Mouse (Mus musculus): ENCODE results near the gene Cryba4.

The Cryba4 gene

DNA sequence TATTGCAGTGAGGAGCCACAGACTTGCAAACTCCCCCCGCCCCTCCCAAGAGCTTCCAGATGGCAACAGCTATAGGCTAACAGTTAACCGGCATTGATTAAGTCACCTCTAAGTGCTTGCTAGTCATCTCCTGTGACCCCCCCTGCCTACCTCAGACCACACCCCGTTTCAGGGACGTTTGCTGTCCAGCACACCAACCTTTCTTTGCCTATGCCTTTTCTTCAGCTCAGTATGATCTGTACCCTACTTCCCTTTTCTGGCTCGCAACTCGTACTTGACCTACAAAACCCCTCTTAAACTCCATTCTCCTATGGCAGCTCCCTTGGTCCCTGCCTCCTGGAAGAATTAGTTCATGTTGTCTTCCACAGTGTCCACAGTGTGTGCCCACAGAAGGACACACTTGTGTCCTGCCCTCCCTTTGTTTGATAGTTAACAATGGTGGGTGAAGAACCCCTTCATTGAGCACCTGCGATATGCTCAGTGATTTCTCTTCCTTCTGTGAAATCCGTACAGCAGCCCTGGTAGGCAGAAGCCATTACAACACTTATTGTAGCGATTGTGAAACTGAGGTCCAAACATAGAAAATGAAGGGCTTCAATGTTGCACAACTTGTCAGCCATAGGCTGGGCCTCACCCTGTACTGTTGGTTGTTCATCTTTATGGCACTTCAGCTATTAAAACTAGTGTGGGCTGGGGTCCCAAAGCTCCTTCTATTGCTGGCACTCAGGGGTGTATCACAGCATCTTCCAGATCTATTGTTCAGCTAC is 13.9 kb upstream of the Cryba4 start:
- no peak for DNase-seq (ENCODE audit: low spot score)

DNA sequence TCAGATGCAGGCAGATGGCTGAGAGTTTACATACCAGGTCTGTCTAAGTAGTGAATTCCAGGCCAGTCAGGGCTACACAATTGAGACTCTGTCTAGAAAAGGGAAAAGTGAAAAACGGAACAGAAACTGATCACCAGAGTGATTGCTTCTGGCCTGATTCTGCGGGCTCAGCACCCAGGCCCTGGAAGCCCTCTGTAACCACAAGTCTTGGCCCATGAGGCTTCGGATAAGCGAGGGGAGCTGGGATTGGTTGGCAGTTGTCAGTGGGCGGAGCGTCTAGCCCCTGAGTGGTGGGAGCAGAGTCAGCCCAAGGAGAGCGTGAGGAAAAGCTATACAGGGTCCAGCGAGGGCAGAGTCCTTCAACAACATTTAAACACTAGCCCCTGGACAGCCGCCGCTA is 13.2 kb upstream of the Cryba4 start:
- DNase-seq (ENCODE audit: low spot score), result no peak

DNA sequence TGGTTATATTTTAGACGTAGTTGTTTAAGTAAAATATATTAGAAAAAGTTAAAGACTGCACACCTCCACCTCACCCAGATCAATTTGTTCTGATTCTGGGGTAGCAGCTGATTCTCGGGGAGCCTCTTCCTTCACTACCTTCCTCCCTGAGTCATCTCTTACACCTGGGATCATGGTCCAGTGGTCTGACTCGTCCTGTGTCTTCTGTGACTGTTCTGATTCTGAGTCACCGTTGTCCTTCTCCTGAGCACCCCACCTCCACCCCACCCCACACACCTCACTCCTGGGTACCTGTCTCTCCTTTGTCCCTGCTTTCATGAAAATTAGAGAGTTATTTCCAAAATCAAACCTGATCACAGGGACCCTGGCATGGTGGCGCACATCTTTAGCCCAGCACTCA is 12.8 kb upstream of the Cryba4 start:
- DNase-seq (ENCODE audit: low spot score), result no peak

DNA sequence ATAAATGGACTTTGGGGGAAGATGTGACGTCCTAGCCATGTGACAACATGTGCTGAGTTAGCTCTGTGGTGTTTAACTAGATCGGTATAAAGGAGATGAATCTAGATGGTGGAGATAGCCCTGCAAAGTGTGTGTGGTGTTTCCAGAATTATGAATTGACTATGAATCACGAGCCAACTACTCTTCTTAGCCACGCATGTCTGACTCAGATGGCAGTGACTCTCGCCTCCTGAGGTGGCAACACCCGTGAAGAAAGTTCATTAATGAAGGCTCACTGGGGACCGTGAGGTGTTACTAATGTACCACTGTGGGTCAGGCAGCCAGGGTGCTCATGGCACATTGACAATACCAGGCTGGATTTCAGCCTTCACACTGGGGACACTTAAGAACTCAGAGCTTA is 11.8 kb upstream of the Cryba4 start:
- no peak for DNase-seq (ENCODE audit: low spot score)

DNA sequence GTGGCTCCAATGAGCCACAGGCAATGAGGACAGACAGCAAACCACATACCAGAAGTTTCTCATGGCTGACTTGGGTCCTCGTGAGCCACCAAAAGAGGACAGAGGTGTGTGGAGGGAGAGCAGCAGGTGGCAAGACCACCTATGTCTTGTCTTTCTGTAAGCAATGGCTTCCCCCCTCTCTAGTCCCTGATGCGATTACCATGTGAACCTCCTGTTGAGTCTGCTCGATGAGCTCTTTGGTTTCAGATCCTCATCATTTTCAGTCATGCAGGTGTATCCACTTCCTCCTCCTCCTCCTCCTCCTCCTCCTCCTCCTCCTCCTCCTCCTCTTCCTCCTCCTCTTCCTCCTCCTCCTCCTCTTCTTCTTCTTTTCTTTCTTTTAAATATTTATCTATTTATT is 8.5 kb upstream of the Cryba4 start:
- DNase-seq (ENCODE audit: low spot score), result no peak

DNA sequence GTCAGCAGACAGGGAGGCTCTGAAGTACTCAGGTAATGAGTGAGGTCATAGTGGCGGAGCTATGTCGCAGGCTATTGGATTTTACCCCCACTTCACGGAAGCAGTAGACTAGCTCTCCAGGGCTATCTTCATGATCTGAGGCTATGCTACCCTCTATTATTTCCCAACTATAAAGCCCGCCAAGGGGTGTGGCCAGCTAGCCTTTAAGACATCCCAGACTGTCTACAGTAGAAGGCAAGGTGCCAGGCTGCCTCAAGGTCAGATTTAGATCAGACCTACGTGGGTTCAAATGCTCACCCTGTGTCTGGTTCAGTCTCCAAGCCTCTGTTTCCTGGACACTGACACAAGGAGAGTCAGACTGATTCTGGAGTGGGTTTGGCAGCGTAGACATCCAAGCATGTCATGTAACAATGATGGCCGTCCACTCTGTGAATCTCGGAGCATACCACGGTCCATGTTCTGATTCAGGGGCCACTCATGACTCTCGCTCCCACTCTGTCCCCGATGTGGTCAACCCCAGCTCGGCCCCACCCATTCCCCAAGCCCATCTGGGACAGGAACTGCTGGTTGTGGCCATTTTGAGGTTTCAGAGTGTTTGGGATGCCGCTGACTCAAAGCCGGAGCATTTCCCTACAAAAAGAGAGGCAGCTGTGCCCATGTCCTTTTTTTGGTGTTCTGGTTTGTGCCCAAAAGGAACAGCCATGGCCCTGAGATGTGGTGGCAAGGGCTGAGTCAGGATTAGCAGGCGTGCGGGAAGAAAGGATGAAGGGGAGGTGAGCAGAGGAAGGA is 7.7 kb upstream of the Cryba4 start:
- no peak for DNase-seq (ENCODE audit: low spot score)

DNA sequence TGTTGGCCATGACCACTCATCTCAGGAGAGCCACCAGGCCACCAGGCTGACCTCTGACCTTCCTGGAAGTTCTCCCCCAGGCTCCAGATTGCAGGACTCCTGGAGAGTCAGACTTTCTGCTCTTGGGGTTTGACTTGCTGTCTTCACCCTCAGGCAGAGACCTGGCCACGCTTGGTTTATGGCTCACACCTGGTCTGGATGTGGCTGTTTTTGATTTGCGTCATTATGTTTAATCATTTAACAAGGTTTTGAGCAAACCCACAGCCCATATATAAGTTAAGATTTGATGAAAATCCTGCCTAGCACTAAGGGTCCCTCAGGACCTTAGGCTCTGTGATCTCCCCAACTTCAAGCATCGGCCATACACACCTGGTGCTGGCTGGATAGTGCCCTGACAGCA is 5.6 kb upstream of the Cryba4 start:
- no peak for DNase-seq (ENCODE audit: low spot score)

DNA sequence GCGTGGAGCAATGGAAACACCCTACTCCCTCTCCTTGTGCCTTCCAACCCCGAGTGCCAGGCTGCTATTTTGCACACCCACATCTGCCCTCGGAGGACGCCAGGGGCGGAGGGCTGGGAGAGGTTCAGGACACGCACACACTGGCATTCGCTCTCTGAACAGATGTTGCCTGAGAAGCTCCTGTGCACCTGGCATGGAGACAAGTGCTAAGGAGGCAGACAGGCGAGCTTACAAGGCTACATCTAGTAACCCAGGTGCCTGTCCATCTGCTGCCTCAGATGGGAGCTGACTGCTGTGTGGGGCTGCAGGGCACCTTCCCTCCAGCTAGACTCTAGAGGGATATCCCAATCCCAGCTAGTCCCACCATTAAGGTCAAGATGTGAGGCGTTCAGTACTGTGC is 4.1 kb upstream of the Cryba4 start:
- no peak for DNase-seq (ENCODE audit: low spot score)

DNA sequence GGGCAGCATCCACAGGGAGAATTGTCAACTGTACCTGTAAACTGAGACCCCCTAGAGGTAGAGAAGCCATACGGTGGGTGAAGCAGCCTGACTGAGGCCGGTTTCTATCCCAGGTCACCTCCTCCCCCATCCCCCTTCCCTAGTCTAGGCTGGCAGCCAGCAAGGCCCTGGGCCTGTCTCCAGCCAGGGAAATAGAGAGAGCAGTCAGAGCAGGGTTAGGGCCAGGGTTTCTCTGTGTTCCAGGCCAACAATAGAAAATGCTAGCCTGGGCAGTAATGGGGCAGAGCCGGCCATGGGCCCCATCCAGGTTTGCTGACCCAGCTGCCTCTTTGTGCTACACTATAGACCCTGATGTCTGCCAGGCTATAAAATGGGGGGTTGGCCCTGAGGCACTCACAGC is 3.1 kb upstream of the Cryba4 start, which contains the start of gene Crybb1:
Gene Crybb1, plus strand, starts transcription at position 390 of the 400 bp plus-strand sequence.
- DNase-seq (ENCODE audit: low spot score), result peak; percentile 57

DNA sequence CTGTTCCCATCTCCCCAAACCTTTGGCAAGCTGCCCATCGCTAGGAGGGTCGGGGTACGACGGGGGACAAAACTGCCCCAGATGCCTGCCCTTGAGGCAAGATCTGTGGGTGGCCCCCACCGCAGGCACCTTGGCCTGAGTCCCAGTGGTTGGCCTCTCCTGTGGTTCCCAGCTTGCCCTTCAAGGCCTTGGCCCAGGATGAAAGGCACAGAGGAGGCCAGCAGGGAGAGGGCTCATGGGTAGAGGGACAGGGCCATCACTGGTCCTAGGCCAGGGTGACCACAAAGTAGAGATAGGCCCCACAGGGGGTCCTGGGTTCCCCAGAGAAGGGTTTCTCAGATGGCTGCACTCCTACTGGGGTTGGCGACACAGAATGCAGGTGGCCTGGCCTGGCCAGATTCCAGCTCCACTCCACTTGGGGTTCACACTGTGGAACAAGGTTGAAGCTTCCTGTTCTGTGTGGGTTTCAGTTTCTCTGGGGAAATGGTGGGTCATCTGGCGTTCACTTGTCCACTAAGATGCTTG is 2.0 kb upstream of the Cryba4 start:
- DNase-seq (ENCODE audit: low spot score), result no peak

DNA sequence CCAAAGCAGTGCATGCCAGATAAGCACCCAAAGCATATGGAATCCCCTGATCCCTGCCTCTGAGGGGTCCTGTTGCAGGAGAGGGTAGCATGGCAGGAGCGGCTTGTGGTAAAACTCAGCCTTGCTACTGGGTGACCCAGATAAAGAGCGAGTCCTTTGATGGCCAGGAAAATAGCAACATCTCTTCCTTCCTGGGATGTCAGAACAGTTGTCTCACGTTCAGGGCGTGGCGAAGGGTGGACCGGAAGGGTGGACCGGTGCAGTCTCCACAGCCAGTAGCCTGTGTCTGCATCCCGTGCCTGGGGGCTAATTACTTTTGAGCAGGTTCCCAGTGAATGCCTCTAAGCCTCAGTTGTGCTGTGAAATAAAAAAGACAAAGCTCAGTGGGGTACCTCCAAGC is 851 bp upstream of the Cryba4 start:
- no peak for DNase-seq (ENCODE audit: low spot score)

DNA sequence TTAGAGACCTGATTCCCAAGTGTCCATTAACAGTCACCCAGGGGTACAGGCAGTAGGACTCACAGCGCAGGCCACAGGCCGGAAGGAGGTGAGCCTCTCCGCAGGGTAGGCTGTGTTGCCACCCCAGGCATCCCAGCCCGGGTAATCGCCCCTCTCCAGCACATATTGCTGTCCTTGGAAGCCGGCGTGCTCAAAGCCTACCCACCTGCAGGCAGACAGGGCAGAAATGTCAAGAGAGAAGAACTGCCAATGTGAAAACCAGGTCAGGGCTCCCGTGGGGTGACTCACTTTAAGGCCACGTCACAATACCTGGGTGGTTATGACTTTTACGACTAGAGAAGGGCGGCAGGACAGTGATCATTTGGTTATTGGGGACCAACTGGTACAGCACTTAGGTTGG is 3.2 kb downstream of the Cryba4 start:
- DNase-seq (ENCODE audit: low spot score), result no peak

DNA sequence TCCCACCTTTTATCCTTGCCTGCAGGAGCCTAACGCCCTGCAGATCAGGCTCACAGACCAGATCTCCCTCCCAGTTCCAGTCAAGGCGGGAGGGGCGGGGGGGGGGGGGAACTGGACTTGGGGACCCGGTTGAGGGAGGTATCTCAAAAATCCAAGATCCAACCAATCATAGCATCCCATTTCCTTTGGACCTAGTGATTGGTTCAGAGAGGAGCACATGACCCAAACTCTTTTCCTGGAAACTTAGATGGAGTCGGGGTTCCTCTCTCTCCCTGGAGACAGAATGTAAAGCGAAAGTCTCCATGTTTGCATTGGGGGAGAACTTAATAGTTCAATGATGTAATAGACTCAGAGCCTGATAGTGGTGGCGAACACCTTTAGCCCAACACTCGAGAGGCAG is 4.9 kb downstream of the Cryba4 start:
- no peak for DNase-seq (ENCODE audit: low spot score)

DNA sequence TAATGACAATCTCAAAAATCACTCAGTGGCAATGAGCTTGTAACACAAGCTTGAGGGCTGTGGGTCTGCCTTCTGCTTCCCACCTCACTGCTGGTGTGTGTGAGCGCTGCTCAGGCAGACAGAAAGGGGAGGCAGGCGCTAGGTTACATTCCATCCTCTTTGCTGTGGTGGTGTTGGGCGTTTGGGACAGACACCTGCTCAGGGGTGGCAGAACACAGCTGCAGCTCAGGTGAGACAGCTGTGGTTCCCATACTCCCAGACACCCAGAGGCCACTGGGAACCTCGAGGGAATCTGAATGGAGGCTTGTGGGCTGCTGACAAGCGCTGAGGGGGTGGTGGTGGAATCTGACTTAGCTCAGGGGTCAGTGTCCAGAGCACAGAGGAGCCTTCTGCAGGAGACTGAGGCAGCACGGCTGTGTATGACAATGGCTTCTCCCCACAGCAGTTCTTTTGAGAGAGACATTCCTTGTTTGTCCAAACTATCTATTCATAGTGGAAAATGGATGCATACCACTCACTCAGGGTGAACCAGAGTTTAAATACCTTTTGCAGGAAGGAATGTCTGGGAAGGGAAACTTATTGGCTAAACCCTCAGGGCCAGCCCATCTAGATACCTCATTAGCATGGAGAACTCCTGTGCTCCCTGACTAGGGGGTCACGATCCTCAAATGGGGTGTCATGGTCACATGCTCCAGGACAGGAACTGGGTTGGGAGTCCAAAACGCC is 7.3 kb downstream of the Cryba4 start:
- DNase-seq (ENCODE audit: low spot score), result no peak

DNA sequence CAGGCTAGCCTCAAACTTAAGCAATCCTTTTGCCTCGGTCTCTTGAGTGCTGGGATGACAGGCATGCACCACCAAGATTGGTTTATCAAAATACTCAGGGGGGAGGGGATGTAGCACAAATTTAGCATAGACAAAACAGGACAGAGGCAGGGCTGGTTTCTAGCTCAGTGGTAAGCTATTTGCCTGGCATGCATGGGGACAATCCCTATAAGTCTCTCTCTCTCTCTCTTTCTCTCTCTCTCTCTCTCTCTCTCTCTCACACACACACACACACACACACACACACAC is 8.1 kb downstream of the Cryba4 start:
- DNase-seq (ENCODE audit: low spot score), result no peak

DNA sequence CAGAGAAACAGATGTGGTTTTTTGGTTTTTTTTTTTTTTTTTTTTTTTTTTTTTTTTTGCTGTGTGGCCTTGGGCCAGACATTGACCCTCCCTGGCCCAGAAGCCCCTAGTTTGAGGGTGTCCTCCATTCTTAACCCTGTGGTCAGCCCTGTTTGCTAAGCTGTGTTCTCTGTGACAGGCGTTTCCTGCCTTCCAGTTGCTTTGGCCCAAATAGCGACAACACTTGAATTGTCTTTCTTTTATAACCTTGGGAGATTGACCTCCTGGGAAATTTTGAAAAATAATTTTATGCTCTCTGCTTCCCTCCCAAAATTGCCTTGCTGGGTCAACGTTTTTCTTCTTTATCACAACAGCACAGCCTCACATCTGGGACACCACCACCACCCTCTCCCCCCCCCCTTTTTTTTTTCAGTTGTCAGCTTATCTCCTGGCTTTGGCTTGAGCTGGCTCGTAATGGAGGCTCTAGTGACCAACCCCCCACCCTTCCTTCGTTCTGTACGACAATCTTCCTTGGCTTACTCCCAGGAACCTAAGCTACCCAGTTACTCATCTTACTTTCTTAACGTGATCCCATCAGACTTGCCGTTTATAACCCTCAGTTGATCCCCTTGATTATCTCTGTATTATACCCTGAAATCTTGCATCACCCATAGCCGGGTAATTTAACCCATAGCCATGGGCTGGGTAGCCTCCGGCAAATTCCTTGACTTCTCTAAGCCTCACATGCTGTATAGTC is 8.6 kb downstream of the Cryba4 start:
- DNase-seq (ENCODE audit: low spot score), result no peak

DNA sequence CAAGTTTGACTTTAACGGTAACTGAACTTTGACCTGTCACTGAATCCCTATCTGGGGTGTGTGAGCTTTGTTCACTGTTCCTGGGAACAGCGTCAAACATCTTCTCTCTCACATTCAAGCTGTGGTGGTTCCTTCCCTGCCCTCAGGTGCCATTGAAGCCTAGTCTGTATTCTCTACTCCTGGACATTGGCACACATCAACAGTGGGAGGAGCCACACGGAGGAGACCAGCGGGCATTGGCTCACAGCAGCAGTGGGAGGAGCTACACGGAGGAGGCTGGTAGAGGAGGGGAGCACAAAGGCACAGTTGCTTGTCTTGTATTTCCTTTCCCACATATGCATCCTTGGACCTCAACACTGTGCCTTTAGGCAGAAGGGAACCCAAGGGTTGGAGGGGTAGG is 9.3 kb downstream of the Cryba4 start:
- no peak for DNase-seq (ENCODE audit: low spot score)

DNA sequence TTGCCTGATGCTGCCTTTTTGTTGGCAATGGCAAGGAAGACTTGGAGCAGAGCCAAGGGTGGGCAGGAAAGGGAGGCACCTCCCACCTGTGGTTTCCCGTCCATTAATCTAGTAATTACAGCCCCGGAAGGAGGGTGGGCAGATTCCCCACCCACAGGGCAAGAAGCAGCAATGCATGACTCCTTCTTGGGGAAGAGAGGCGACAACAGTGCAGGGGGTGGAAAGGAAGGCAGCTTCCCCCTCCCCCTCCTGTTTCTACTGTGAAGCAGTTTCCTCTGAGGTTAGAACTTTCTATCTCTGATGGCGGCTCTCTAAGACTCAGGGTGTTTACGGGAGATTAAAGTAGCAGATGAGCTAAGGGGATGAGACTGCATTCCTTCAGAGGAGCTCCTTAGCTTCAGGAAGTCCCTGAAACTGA is 9.9 kb downstream of the Cryba4 start:
- DNase-seq (ENCODE audit: low spot score), result no peak

DNA sequence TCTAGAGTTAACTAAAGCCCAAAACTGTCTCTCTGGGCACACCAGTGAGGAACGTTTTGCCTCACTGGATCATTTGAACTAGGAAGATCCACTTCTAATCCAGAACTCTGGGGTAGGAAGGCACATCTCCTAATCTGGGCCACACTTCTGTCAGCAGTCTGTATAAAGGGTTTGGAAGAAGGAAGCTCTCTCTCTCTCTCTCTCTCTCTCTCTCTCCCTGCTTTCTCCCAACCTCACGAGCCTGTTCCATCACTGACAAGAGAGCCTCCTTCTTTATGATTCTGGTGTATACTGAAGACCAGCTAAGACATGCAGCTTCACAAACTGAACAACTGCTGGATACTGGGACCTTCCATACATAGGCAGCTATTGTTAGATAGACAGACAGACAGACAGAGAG is 10.5 kb downstream of the Cryba4 start:
- no peak for DNase-seq (ENCODE audit: low spot score)

DNA sequence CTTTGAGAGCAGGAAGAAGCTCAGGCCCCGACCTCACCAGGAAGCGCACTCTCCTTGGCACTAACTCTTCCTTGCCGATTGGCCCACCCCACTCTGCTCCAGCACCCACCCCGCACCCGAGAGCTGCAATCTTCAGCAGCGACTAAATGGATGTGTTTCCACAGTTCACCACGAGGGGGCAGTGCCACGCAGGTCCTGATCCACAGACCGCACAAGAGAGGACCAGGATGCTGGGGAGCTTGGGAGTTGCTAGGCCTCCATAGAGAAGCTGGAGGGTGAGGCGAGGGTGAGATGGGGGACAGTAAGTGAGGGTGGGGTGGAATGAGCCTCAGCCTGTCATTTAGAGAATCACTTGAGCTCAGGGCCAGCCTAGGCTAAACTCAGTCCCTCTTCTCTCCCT is 11.6 kb downstream of the Cryba4 start:
- DNase-seq (ENCODE audit: low spot score), result peak; percentile 77

DNA sequence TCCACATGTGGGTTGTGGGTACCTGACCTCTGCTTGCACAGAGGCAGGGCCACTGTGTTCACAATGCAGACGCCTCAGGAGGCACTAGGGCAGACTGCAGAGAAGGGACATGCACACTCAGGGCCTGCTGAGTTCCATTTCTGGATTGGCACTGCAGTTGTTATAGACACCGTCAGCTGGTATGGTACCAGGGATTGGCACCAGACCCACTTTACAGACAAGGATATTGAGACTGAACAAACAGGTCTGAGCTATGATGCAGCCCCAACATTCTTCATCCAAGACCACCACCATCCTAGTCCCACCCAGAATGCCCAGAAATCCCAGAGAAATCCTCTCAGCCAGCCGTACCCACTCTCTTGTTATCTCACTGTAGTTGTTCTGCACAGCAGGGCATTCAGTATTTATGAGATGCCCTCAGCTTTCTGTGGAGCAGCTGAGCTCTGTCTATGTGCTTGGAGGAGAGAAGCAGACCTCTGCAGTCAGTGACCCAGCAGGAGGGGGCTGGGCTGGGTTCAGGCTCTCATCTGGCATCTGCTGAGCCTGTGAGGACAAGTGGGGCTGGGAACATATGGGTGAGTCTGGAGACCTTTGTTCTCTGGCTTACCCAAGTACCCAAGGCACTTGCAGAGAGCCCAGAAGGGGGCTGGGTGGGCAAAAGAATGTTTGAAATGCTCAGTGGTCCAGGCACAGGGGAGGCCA is 13.4 kb downstream of the Cryba4 start:
- DNase-seq (ENCODE audit: low spot score), result no peak

Measured in left cerebral cortex, adult 11 months (tissue).